Mouse (Mus musculus): ENCODE results near the gene Gba. TPM values are rescaled to one million over a fixed set of nuclear protein-coding genes. Genes with fewer than 3 reads are reported as not detected.

Gba gene
- polyA plus RNA-seq, 1 experiment from 2014 or later = 26.3 TPM

DNA sequence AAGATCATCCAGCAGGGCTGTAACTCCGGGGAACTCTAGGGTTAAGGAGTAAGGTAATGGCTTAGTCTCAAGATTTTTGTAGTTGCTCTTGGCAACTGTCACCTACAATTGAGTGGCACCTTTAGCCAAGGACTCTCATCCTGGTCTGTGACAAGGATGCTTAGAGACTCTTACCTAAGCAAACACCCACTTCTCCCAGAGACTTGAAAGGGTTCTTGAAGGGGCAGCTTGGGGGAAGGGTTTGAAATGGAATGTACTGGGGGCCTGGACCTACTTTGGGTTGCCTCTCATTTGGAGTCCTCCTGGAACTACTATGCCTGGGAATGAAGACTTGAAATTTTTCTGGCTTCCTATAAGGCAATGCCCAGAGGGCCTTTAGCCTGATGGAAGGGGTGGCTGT is 15.5 kb downstream of the Gba start:
- ATAC-seq (no peak), DNase-seq (no peak)
- 79% methylated on average over 1 of the region's 1 CpGs for WGBS (ENCODE audit: insufficient replicate concordance)
- Histone ChIP-seq H3K4me2 (ENCODE audit: low read depth, low read length) (no peak overlapping the region), H3K4me3 (ENCODE audit: low read depth, low read length) (no peak overlapping the region), H3K27me3 (ENCODE audit: insufficient read depth, low read length) (peaks cover 8% of the 10 kb centered on the region; the same call in 1 of the 2 replicates), H3K27ac (ENCODE audit: low read depth) (no peak overlapping the region), H3K9ac (replicated peaks) (no peak overlapping the region), H3K4me1 (ENCODE audit: insufficient read depth) (peaks cover 9% of the 10 kb centered on the region), H3K36me3 (replicated peaks; ENCODE audit: insufficient read depth, low read length) (no peaks in the 10 kb centered on the region), H3K9me3 (ENCODE audit: low read length) (no peaks in the 10 kb centered on the region)
- TF ChIP-seq EP300 (IDR thresholded peaks at IDR 0.05; ENCODE audit: low read depth) (no peak), CTCF (IDR thresholded peaks at IDR 0.05; ENCODE audit: low read depth) (no peak)

- Histone ChIP-seq H3K4me3 (ENCODE audit: low read depth, low read length) (no peak overlapping the region), H3K4me1 (ENCODE audit: insufficient read depth) (peaks cover 5% of the 10 kb centered on the region), H3K9me3 (ENCODE audit: low read length) (no peaks in the 10 kb centered on the region), H3K4me2 (ENCODE audit: low read depth, low read length) (no peak overlapping the region), H3K36me3 (replicated peaks; ENCODE audit: insufficient read depth, low read length) (no peaks in the 10 kb centered on the region), H3K27ac (ENCODE audit: low read depth) (no peak overlapping the region), H3K9ac (replicated peaks) (no peak overlapping the region), H3K27me3 (ENCODE audit: insufficient read depth, low read length) (peaks cover 8% of the 10 kb centered on the region; the same call in 1 of the 2 replicates)
- no peak for TF ChIP-seq CTCF (IDR thresholded peaks at IDR 0.05; ENCODE audit: low read depth)
- no peak for TF ChIP-seq EP300 (IDR thresholded peaks at IDR 0.05; ENCODE audit: low read depth)
- 30% methylated on average over 8 of the region's 8 CpGs for WGBS (ENCODE audit: insufficient replicate concordance)
- ATAC-seq = no peak
- DNase-seq = no peak
Measured at GRCm38 (mm10) chr3:89219546-89219945, 16.8 kb downstream of the Gba start.

GRCm38 (mm10) chr3:89221167-89221566 is 18.4 kb downstream of the Gba start:
- Histone ChIP-seq H3K4me2 (ENCODE audit: low read depth, low read length) (no peak overlapping the region), H3K9me3 (ENCODE audit: low read length) (no peaks in the 10 kb centered on the region), H3K27ac (ENCODE audit: low read depth) (no peak overlapping the region), H3K36me3 (replicated peaks; ENCODE audit: insufficient read depth, low read length) (no peaks in the 10 kb centered on the region), H3K4me1 (ENCODE audit: insufficient read depth) (no peaks in the 10 kb centered on the region), H3K27me3 (ENCODE audit: insufficient read depth, low read length) (peaks cover 14% of the 10 kb centered on the region), H3K9ac (replicated peaks) (no peak overlapping the region), H3K4me3 (ENCODE audit: low read depth, low read length) (no peak overlapping the region)
- DNase-seq (no peak), ATAC-seq (no peak)
- TF ChIP-seq CTCF (IDR thresholded peaks at IDR 0.05; ENCODE audit: low read depth) (no peak), EP300 (IDR thresholded peaks at IDR 0.05; ENCODE audit: low read depth) (no peak)
- 84% methylated on average over 5 of the region's 5 CpGs for WGBS (ENCODE audit: insufficient replicate concordance)

GRCm38 (mm10) chr3:89224796-89225195 is 22.1 kb downstream of the Gba start:
- H3K4me3 ChIP-seq (ENCODE audit: low read depth, low read length) = no peak overlapping the region
- TF ChIP-seq EP300 (IDR thresholded peaks at IDR 0.05; ENCODE audit: low read depth) (no peak), CTCF (IDR thresholded peaks at IDR 0.05; ENCODE audit: low read depth) (no peak)
- ATAC-seq = no peak

GRCm38 (mm10) chr3:89225321-89225815 is 22.6 kb downstream of the Gba start:
- Histone ChIP-seq H3K9me3 (ENCODE audit: low read length) (no peaks in the 10 kb centered on the region), H3K4me1 (ENCODE audit: insufficient read depth) (peaks cover 10% of the 10 kb centered on the region), H3K27me3 (ENCODE audit: insufficient read depth, low read length) (peaks cover 35% of the 10 kb centered on the region), H3K4me3 (ENCODE audit: low read depth, low read length) (no peak overlapping the region), H3K9ac (replicated peaks) (no peak overlapping the region), H3K27ac (ENCODE audit: low read depth) (no peak overlapping the region), H3K36me3 (replicated peaks; ENCODE audit: insufficient read depth, low read length) (no peaks in the 10 kb centered on the region), H3K4me2 (ENCODE audit: low read depth, low read length) (no peak overlapping the region)
- 59% methylated on average over 12 of the region's 12 CpGs for WGBS (ENCODE audit: insufficient replicate concordance)
- DNase-seq (no peak), ATAC-seq (no peak)
- no peak for TF ChIP-seq CTCF (IDR thresholded peaks at IDR 0.05; ENCODE audit: low read depth)
- no peak for TF ChIP-seq EP300 (IDR thresholded peaks at IDR 0.05; ENCODE audit: low read depth)

More at GRCm38 (mm10) chr3:89224796-89225195, 22.1 kb downstream of the Gba start:
- H3K27me3 ChIP-seq (ENCODE audit: insufficient read depth, low read length) = peaks cover 32% of the 10 kb centered on the region
- no peak for DNase-seq
- no peaks in the 10 kb centered on the region for H3K36me3 ChIP-seq (replicated peaks; ENCODE audit: insufficient read depth, low read length)
- WGBS (ENCODE audit: insufficient replicate concordance) = 70% methylated on average over 11 of the region's 11 CpGs
- no peaks in the 10 kb centered on the region for H3K9me3 ChIP-seq (ENCODE audit: low read length)
- no peak overlapping the region for H3K9ac ChIP-seq (replicated peaks)
- H3K4me1 ChIP-seq (ENCODE audit: insufficient read depth) = peaks cover 10% of the 10 kb centered on the region
- no peak overlapping the region for H3K4me2 ChIP-seq (ENCODE audit: low read depth, low read length)
- no peak overlapping the region for H3K27ac ChIP-seq (ENCODE audit: low read depth)

GRCm38 (mm10) chr3:89225918-89226317 is 23.2 kb downstream of the Gba start:
- no peak overlapping the region for H3K4me3 ChIP-seq (ENCODE audit: low read depth, low read length)
- TF ChIP-seq CTCF (IDR thresholded peaks at IDR 0.05; ENCODE audit: low read depth) (no peak), EP300 (IDR thresholded peaks at IDR 0.05; ENCODE audit: low read depth) (no peak)
- no peak for DNase-seq
- 44% methylated on average over 4 of the region's 4 CpGs for WGBS (ENCODE audit: insufficient replicate concordance)
- H3K27me3 ChIP-seq (ENCODE audit: insufficient read depth, low read length) = peaks cover 39% of the 10 kb centered on the region
- no peak overlapping the region for H3K9ac ChIP-seq (replicated peaks)
- H3K36me3 ChIP-seq (replicated peaks; ENCODE audit: insufficient read depth, low read length) = no peaks in the 10 kb centered on the region
- H3K4me2 ChIP-seq (ENCODE audit: low read depth, low read length) = no peak overlapping the region
- peaks cover 10% of the 10 kb centered on the region for H3K4me1 ChIP-seq (ENCODE audit: insufficient read depth)
- ATAC-seq = no peak
- no peaks in the 10 kb centered on the region for H3K9me3 ChIP-seq (ENCODE audit: low read length)
- H3K27ac ChIP-seq (ENCODE audit: low read depth) = no peak overlapping the region

DNA sequence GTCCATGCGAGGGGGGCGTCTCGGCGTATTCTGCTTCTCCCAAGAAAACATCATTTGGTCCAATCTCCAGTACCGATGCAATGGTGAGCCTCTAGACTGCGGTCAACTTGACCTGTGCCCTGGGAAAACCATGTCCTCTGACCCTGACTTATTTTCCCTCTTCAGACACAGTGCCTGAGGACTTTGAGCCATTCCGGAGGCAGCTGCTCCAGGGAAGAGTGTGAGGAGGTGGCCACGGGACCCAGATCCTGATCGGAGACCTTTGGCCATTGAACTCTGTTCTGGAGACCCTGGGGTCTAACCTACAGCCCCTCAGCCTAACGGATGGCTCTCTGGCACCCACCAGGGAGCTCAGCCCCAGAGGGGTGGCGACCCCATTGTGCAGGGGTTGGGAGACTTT is 23.6 kb downstream of the Gba start:
- ATAC-seq (no peak), DNase-seq (no peak)
- Histone ChIP-seq H3K4me2 (ENCODE audit: low read depth, low read length) (no peak overlapping the region), H3K36me3 (replicated peaks; ENCODE audit: insufficient read depth, low read length) (no peaks in the 10 kb centered on the region), H3K9me3 (ENCODE audit: low read length) (no peaks in the 10 kb centered on the region), H3K9ac (replicated peaks) (no peak overlapping the region), H3K4me1 (ENCODE audit: insufficient read depth) (peaks cover 10% of the 10 kb centered on the region), H3K27ac (ENCODE audit: low read depth) (no peak overlapping the region), H3K27me3 (ENCODE audit: insufficient read depth, low read length) (peaks cover 41% of the 10 kb centered on the region), H3K4me3 (ENCODE audit: low read depth, low read length) (no peak overlapping the region)
- 49% methylated on average over 11 of the region's 11 CpGs for WGBS (ENCODE audit: insufficient replicate concordance)
- TF ChIP-seq CTCF (IDR thresholded peaks at IDR 0.05; ENCODE audit: low read depth) (no peak), EP300 (IDR thresholded peaks at IDR 0.05; ENCODE audit: low read depth) (no peak)

All from liver, postnatal 0 days (tissue).